Mouse (Mus musculus) megakaryocyte, embryonic 14.5 days (primary cell): ENCODE data around the gene Batf.

Source experiments
- FLI1 ChIP-seq: IDR thresholded peaks from 2 replicates; pipeline ENCODE4 v1.6.1; 2012; ENCODE audit warnings: low read length, inconsistent platforms, mixed read lengths
- GATA1 ChIP-seq: IDR thresholded peaks from 3 replicates; pipeline ENCODE4 v1.6.1; 2012; ENCODE audit warnings: mixed read lengths, low read length, inconsistent platforms, borderline replicate concordance

- no peak for TF ChIP-seq GATA1
- no peak for TF ChIP-seq FLI1
Measured at GRCm38 (mm10) chr12:85745827-85746695, 59.6 kb downstream of the Batf start, which contains the start of gene Flvcr2.
